Mouse (Mus musculus) megakaryocyte-erythroid progenitor cell, adult 5-6 weeks (primary cell): ENCODE results near the gene 1110008L16Rik. TPM values are rescaled to one million over a fixed set of nuclear protein-coding genes. Genes with fewer than 3 reads are reported as not detected.

ENCODE experiments used
- total RNA-seq, 2 experiments: library from RNA; stranded (forward) in 1 of 2; stranded (reverse) in 1 of 2; fragments of 200-1000, 215-1000 nt in 1 of 2; fragments of >200 nt in 1 of 2; fragmentation: Nextera tagmentation in 1 of 2; gene quantifications; 2 replicates each; pipeline ENCODE4 v1.2.3; 2014 to 2017

1110008L16Rik gene
- total RNA-seq, 2 experiments from 2014 or later, result 31.6 to 40.3 TPM

Other genes with a start within 250 kb of the 1110008L16Rik start
- gene 2700097O09Rik, start 219.5 kb upstream of the 1110008L16Rik start, total RNA-seq (2014; fragmentation: Nextera tagmentation), result 32.7 and 33.2 TPM in 2 replicates
- 19.6 and 20.7 TPM in 2 replicates for gene 2700097O09Rik, start 219.5 kb upstream of the 1110008L16Rik start, total RNA-seq (2017)
- 72.6 and 88.9 TPM in 2 replicates for gene Srp54a, start 219.3 kb upstream of the 1110008L16Rik start, total RNA-seq (2014; fragmentation: Nextera tagmentation)
- gene Srp54a, start 219.3 kb upstream of the 1110008L16Rik start, total RNA-seq (2017), result 194 and 251 TPM in 2 replicates
- 5.8 TPM in 1 of 2 replicates, not detected in the other for gene Fam177a, start 175.1 kb upstream of the 1110008L16Rik start, total RNA-seq (2014; fragmentation: Nextera tagmentation)
- 13.9 and 19.9 TPM in 2 replicates for gene Fam177a, start 175.1 kb upstream of the 1110008L16Rik start, total RNA-seq (2017)
- 18.3 and 26.0 TPM in 2 replicates for gene Srp54b, start 144.5 kb upstream of the 1110008L16Rik start, total RNA-seq (2014; fragmentation: Nextera tagmentation)
- 51.0 and 107 TPM in 2 replicates for gene Srp54b, start 144.5 kb upstream of the 1110008L16Rik start, total RNA-seq (2017)
- 9.7 and 11.2 TPM in 2 replicates for gene 1700047I17Rik2, start 100.0 kb upstream of the 1110008L16Rik start, total RNA-seq (2014; fragmentation: Nextera tagmentation)
- gene 1700047I17Rik2, start 100.0 kb upstream of the 1110008L16Rik start, total RNA-seq (2017), result 4.9 TPM in 1 of 2 replicates, not detected in the other
- gene Srp54c, start 69.4 kb upstream of the 1110008L16Rik start, total RNA-seq (2014; fragmentation: Nextera tagmentation), result 19.0 and 33.7 TPM in 2 replicates
- gene Srp54c, start 69.4 kb upstream of the 1110008L16Rik start, total RNA-seq (2017), result 109 and 117 TPM in 2 replicates
- gene Ppp2r3c, start 3.4 kb downstream of the 1110008L16Rik start, total RNA-seq (2014; fragmentation: Nextera tagmentation), result 29.6 and 36.6 TPM in 2 replicates
- gene Ppp2r3c, start 3.4 kb downstream of the 1110008L16Rik start, total RNA-seq (2017), result 24.5 and 28.1 TPM in 2 replicates
- gene Psma6, start 84.6 kb downstream of the 1110008L16Rik start, total RNA-seq (2014; fragmentation: Nextera tagmentation), result 335 and 357 TPM in 2 replicates
- 358 and 418 TPM in 2 replicates for gene Psma6, start 84.6 kb downstream of the 1110008L16Rik start, total RNA-seq (2017)
- 13.8 and 29.4 TPM in 2 replicates for gene Nfkbia, start 193.1 kb downstream of the 1110008L16Rik start, total RNA-seq (2014; fragmentation: Nextera tagmentation)
- 71.6 and 81.5 TPM in 2 replicates for gene Nfkbia, start 193.1 kb downstream of the 1110008L16Rik start, total RNA-seq (2017)